Mouse (Mus musculus): ENCODE measurements at regions not wholly inside any gene's neighbourhood (a gene's known extent, or its start where the extent isn't known, plus 50 kb on each side); places are given as distances from the start of the nearest gene placed in this dataset.

DNA sequence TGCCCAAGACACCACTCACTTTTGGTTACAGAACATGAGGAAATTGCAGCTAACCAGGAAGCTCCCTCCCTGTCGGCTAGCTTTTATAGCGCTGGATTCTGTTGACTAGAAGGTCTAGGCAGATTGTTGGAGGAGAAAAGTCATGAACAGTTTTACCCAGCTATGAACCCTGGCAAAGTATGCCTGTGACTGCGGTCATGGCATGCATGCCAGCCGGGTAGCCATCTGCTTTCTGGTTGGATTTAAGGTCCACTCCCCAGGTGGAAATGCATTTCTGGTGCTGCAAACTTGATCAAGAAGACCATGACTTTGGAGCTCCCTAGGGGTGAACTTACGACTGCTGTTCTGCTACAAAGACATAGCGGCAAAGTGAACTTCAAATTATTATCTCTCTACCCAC, 62.8 kb upstream of the Mylip start:
- H3K9me3 ChIP-seq (replicated peaks) = no peaks in the 10 kb centered on the region
- WGBS (ENCODE audit: insufficient replicate concordance) = 75% methylated on average over 6 of the region's 6 CpGs

DNA sequence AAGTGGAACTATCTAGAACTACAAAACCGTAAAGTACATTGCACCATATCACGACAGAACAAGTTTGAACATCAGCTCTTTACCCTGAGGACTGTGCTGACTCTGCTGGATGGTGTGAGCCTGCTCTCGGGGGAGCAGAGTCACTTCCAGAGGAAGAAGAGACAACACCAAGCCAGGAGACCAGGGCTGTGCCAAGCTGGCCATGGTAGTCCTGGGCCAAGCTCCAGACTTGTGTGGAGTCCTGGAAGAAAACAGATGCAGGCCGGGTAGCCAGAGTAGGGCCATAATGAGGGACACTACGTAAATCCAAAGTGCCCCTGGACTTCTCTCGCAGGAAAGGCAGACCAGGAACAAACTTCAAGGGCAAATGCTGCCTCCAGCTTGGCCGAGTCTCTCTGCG, 59.0 kb upstream of the Mylip start:
- H3K4me3 ChIP-seq (replicated peaks) = no peak overlapping the region
- H3K9me3 ChIP-seq (replicated peaks) = no peaks in the 10 kb centered on the region
- DNase-seq (no peak), ATAC-seq (ENCODE audit: low read depth) (no peak)
- H3K27ac ChIP-seq = no peak overlapping the region
- WGBS (ENCODE audit: insufficient replicate concordance) = 65% methylated on average over 8 of the region's 8 CpGs
- H3K9ac ChIP-seq = no peak overlapping the region
- no peaks in the 10 kb centered on the region for H3K4me1 ChIP-seq (replicated peaks)
- peaks cover 30% of the 10 kb centered on the region for H3K27me3 ChIP-seq
- no peaks in the 10 kb centered on the region for H3K36me3 ChIP-seq
- H3K4me2 ChIP-seq = no peak overlapping the region

More for the DNA sequence above, 62.8 kb upstream of the Mylip start:
- H3K36me3 ChIP-seq = no peaks in the 10 kb centered on the region
- no peak for ATAC-seq (ENCODE audit: low read depth)
- DNase-seq = no peak
- H3K4me3 ChIP-seq (replicated peaks) = no peak overlapping the region
- H3K4me1 ChIP-seq (replicated peaks) = no peaks in the 10 kb centered on the region
- no peak overlapping the region for H3K4me2 ChIP-seq
- no peak overlapping the region for H3K27ac ChIP-seq
- no peak overlapping the region for H3K9ac ChIP-seq
- H3K27me3 ChIP-seq = peaks cover 41% of the 10 kb centered on the region

DNA sequence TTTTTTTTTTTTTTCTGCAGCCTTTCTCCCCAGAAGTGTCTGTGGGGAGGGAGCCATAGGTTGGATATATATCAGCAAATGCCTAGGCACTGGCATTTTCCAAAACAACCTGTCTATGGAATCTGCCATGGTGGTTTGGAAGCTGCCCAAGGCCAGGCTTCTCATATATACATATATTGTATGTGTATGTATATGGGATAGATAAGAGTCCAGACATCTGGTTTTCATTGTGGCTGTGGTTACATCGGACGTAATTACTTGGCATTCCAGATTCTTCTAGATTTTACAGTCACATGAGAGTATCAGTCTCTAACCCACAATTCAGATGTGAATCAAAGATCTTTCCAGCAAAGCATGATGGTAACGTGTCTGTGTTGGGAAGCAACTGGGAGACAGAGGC, 57.5 kb upstream of the Mylip start:
- H3K9me3 ChIP-seq (replicated peaks) = no peaks in the 10 kb centered on the region
- 54% methylated on average over 3 of the region's 3 CpGs for WGBS (ENCODE audit: insufficient replicate concordance)
- H3K27ac ChIP-seq = no peak overlapping the region
- ATAC-seq (ENCODE audit: low read depth) = no peak
- 0 out of 2 replicates have a peak, but pooled peaks cover 16% of the 10 kb centered on the region for H3K27me3 ChIP-seq
- no peak overlapping the region for H3K4me2 ChIP-seq
- no peak overlapping the region for H3K9ac ChIP-seq
- H3K4me1 ChIP-seq (replicated peaks) = no peaks in the 10 kb centered on the region
- no peaks in the 10 kb centered on the region for H3K36me3 ChIP-seq
- DNase-seq = no peak
- H3K4me3 ChIP-seq (replicated peaks) = no peak overlapping the region

DNA sequence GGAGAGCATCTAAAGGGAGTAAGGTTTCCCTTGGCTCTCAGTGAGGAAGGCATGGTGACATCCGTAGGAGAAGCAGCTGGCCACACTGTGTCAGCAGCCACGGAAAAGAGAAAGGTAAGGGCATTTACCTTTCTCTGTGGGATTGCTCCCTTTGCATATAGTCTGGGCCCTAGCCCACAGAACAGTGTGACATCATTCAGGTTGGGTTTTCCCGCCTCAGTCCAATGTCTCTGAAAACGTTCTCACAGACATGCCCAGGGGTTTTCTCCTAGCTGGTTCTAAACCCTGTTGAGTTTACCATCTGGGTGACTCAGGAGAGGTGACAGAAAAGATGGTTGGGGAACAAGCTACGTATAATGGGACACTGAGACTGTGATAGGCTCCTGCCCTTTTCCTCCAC, 55.9 kb upstream of the Mylip start:
- ATAC-seq (ENCODE audit: low read depth) (no peak), DNase-seq (no peak)
- no peak overlapping the region for H3K4me2 ChIP-seq
- no peaks in the 10 kb centered on the region for H3K4me1 ChIP-seq (replicated peaks)
- no peak overlapping the region for H3K27ac ChIP-seq
- H3K36me3 ChIP-seq = no peaks in the 10 kb centered on the region
- no peaks in the 10 kb centered on the region for H3K9me3 ChIP-seq (replicated peaks)
- H3K9ac ChIP-seq = no peak overlapping the region
- 51% methylated on average over 5 of the region's 5 CpGs for WGBS (ENCODE audit: insufficient replicate concordance)
- H3K27me3 ChIP-seq = 0 out of 2 replicates have a peak, but pooled peaks cover 16% of the 10 kb centered on the region
- H3K4me3 ChIP-seq (replicated peaks) = no peak overlapping the region

All from liver, embryonic 13.5 days (tissue).